Mouse (Mus musculus): ENCODE results near the gene Shc3.

DNA sequence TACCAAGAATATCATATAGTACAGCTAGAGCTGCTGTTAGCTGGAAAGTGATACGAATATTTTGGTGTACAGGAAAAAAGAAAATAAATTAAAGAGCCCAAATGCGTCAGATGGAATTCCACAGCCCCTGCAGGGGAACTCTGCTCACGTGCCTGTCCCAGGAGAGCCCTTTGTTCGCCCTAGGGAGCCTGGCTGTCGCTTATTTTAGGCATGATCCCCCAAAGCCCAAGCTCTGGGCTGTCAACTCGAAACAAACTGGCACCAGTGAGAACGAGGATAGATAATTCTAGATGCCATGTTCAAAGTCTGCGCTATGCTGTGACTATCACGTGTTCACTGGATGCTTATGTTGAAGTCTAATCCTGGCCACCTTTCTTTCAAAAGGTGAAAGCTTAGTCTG lies 892 bp upstream of the Shc3 start:
- TF ChIP-seq EP300 (IDR thresholded peaks at IDR 0.05; ENCODE audit: low read length) = no peak
- no peak for TF ChIP-seq E2F4 (IDR thresholded peaks at IDR 0.05; ENCODE audit: insufficient replicate concordance, low read depth, low read length)
- TF ChIP-seq ZMIZ1 (IDR thresholded peaks at IDR 0.05; ENCODE audit: low read depth, low read length) = no peak
- TF ChIP-seq CTCF (conservative IDR thresholded peaks at IDR 0.05 in 1 of 2, IDR thresholded peaks at IDR 0.05 in 1 of 2; ENCODE audit: low read depth in 2 of 2, low read length in 2 of 2) = no peak
- no peak for TF ChIP-seq MAX (IDR thresholded peaks at IDR 0.05; ENCODE audit: low read length)
- TF ChIP-seq ZNF384 (IDR thresholded peaks at IDR 0.05; ENCODE audit: low read depth, low read length) = no peak
- no peak for TF ChIP-seq POLR2AphosphoS2 (IDR thresholded peaks at IDR 0.05; ENCODE audit: low read depth, low read length)
- no peak for TF ChIP-seq TCF12 (IDR thresholded peaks at IDR 0.05; ENCODE audit: low read depth, low read length)
- TF ChIP-seq ZKSCAN1 (IDR thresholded peaks at IDR 0.05; ENCODE audit: borderline replicate concordance, low read depth, low read length) = no peak
- no peak for TF ChIP-seq UBTF (IDR thresholded peaks at IDR 0.05; ENCODE audit: low read depth, low read length)

Measured in CH12.LX (cell line).